Mouse (Mus musculus): ENCODE measurements around the gene Trip13. TPM values are rescaled to one million over a fixed set of nuclear protein-coding genes. Genes with fewer than 3 reads are reported as not detected.

Gene Trip13
- total RNA-seq, 2 experiments from 2014 or later, result 0.33 to 0.68 TPM

- intact Hi-C loops (cut with DNase I), result no loop called here
- no peak for DNase-seq
These were observed 44.9 kb downstream of the Trip13 start for GRCm38 (mm10) chr13:73892493-73893178.

- intact Hi-C loops (cut with DNase I), result no loop called here
These were observed 50.1 kb downstream of the Trip13 start for GRCm38 (mm10) chr13:73887415-73887874.

GRCm38 (mm10) chr13:73886601-73887000, 51.0 kb downstream of the Trip13 start:
- no peak for DNase-seq
- intact Hi-C loops (cut with DNase I), result no loop called here

More at GRCm38 (mm10) chr13:73887415-73887874, 50.1 kb downstream of the Trip13 start:
- DNase-seq, result peak; percentile 75 to 79

DNA sequence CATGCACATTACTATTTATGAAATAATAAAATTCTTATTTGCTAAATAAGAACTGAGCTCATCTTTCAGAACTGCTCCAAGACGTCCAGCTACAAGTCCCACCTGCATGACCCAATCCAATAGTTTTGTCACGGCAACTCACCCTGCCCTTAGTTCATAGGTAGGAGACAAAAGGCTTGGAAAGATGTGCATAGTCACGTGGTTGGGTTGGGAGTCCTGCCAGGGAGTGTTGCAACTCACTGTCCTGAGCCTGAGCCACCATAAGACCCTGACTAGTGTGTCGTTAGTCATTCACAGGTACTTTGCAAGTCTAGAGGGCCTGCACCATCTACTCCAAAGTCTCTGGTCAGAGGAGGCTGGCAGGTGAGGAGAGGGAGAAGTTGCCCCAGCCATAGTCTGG, 51.5 kb downstream of the Trip13 start:
- intact Hi-C loops (cut with DNase I), result no loop called here
- DNase-seq, result peak in 1 of 2 experiments; percentile 31

- DNase-seq, result peak; percentile 24
- intact Hi-C loops (cut with DNase I), result no loop called here
These were observed 51.9 kb downstream of the Trip13 start for GRCm38 (mm10) chr13:73885656-73886055.

DNA sequence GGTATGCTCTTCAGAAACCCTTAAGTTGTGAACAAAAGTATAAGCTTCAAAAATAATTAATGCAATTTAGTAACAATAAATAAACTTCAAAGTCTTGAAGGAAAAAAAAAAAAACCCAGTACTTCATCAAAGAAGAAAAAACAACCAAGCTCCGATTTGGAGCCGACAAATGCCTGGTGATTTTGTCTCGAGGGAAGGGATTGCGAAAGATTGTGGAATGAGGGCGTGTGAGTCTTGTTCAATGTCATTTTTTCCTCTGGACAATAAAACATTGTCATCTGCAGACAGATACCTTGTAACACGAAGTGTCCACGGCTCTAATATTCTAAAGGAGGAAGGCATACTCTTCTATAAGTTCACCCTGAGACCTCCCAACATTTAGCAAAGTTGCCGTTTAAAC, 56.2 kb downstream of the Trip13 start:
- DNase-seq, result no peak
- intact Hi-C loops (cut with DNase I), result no loop called here

DNA sequence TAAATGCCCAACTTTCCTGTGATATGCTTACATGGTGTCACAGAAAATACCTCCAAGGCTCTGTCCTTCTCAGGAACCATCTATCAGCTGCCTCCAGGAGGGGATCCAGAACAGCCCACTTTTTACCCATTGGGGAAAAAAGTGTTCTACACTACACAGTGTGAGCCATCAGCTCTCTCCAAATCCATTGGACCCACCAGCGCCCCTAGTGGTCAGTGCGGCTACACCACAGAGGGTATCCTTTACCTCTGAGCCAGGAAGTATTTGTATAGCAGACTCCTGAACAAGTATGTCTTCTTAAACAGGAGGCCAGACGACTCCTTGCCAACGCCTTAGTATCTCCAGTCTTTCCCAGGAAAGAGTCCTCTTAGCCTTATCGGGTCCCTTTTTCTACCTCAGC, 57.8 kb downstream of the Trip13 start:
- DNase-seq, result peak in 1 of 2 experiments; percentile 58
- intact Hi-C loops (cut with DNase I), result no loop called here

DNA sequence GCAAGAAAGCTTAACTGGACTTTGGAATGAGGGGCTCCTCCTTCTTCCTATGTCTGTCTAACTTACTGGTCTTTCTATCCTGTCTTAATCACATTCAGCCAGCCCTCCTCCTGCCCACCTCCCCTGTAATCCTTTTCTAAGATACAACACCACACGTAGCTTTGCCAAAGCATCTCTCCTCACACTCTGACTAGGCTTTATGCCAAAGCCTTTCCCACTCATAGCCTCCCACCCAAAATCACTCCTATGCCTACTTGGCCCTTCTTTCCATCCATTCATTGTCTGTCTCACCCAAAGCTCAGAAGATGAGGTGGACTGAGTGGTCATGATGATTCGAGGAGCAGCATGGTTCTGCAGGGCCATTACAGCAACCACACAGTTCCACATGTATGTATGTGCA, 65.4 kb downstream of the Trip13 start:
- intact Hi-C loops (cut with DNase I), result no loop called here
- no peak for DNase-seq

Small RNA genes within 50 kb of the gene (microRNA-seq; reads per million reads assigned to microRNA genes)
- 0 reads per million in 2 experiments for gene Gm25197 (ENCODE audit: borderline number of aligned reads in 2 of 2)

Other genes with a start within 250 kb of the Trip13 start
- gene Slc6a19, start 232.9 kb downstream of the Trip13 start, total RNA-seq (2021), result not detected
- 100 to 1,000 TPM; 163 to 167 TPM for gene Slc12a7, start 204.7 kb downstream of the Trip13 start, total RNA-seq (2021)
- under 1 TPM; 0.70 to 0.78 TPM for gene Nkd2, start 90.2 kb downstream of the Trip13 start, total RNA-seq (2021)
- gene Brd9, start within 50 bp of the Trip13 start, total RNA-seq (2021), result 10 to 100 TPM; 20.6 to 23.6 TPM
- not detected for gene Zdhhc11, start 26.1 kb upstream of the Trip13 start, total RNA-seq (2021)
- 10 to 100 TPM; 19.3 to 24.5 TPM for gene Tppp, start 71.6 kb upstream of the Trip13 start, total RNA-seq (2021)
- under 1 TPM; 0.57 to 0.80 TPM for gene Cep72, start 124.5 kb upstream of the Trip13 start, total RNA-seq (2021)
- under 1 TPM; 0.22 to 0.56 TPM for gene Slc9a3, start 183.7 kb upstream of the Trip13 start, total RNA-seq (2021)

Data from heart, postnatal 36 days (tissue).